Mouse (Mus musculus): ENCODE results near the gene Agbl1. TPM values are rescaled to one million over a fixed set of nuclear protein-coding genes. Genes with fewer than 3 reads are reported as not detected.

Gene Agbl1
- polyA plus RNA-seq, 1 experiment from 2014 or later, result 0.11 TPM

GRCm38 (mm10) chr7:76842146-76842545 lies 612.5 kb downstream of the Agbl1 start:
- no peak for ATAC-seq
- Histone ChIP-seq H3K36me3 (no peaks in the 10 kb centered on the region), H3K4me2 (replicated peaks) (no peak overlapping the region), H3K4me3 (replicated peaks) (no peak overlapping the region), H3K9ac (replicated peaks) (no peak overlapping the region), H3K9me3 (no peaks in the 10 kb centered on the region), H3K27me3 (no peaks in the 10 kb centered on the region), H3K27ac (no peak overlapping the region), H3K4me1 (replicated peaks) (no peaks in the 10 kb centered on the region)
- WGBS, result 92% methylated on average over 3 of the region's 3 CpGs

GRCm38 (mm10) chr7:76889416-76890209 lies 659.9 kb downstream of the Agbl1 start:
- H3K4me2 ChIP-seq (replicated peaks), result peak overlapping the region; percentile 51
- H3K9ac ChIP-seq (replicated peaks), result no peak overlapping the region; the same call in 1 of the 2 replicates
- H3K4me3 ChIP-seq (replicated peaks), result peak overlapping the region; percentile 27
- WGBS, result 30% methylated on average over 22 of the region's 22 CpGs
- H3K36me3 ChIP-seq, result no peaks in the 10 kb centered on the region
- no peaks in the 10 kb centered on the region for H3K9me3 ChIP-seq
- ATAC-seq, result peak; percentile 67
- no peak overlapping the region for H3K27ac ChIP-seq
- no peaks in the 10 kb centered on the region for H3K27me3 ChIP-seq
- no peaks in the 10 kb centered on the region; the same call in 1 of the 2 replicates for H3K4me1 ChIP-seq (replicated peaks)

- WGBS, result 94% methylated on average over 1 of the region's 1 CpGs
Observed at GRCm38 (mm10) chr7:76904096-76904495, 674.4 kb downstream of the Agbl1 start.

GRCm38 (mm10) chr7:76911672-76912071 lies 682.0 kb downstream of the Agbl1 start:
- 88% methylated on average over 5 of the region's 5 CpGs for WGBS
- Histone ChIP-seq H3K36me3 (no peaks in the 10 kb centered on the region), H3K9me3 (no peaks in the 10 kb centered on the region), H3K9ac (replicated peaks) (no peak overlapping the region), H3K4me3 (replicated peaks) (no peak overlapping the region), H3K27me3 (no peaks in the 10 kb centered on the region), H3K4me2 (replicated peaks) (no peak overlapping the region), H3K4me1 (replicated peaks) (no peaks in the 10 kb centered on the region), H3K27ac (no peak overlapping the region)
- ATAC-seq, result no peak

More at GRCm38 (mm10) chr7:76904096-76904495, 674.4 kb downstream of the Agbl1 start:
- Histone ChIP-seq H3K36me3 (no peaks in the 10 kb centered on the region), H3K4me2 (replicated peaks) (no peak overlapping the region), H3K27me3 (no peaks in the 10 kb centered on the region), H3K4me1 (replicated peaks) (no peaks in the 10 kb centered on the region), H3K4me3 (replicated peaks) (no peak overlapping the region), H3K9me3 (no peaks in the 10 kb centered on the region), H3K27ac (no peak overlapping the region), H3K9ac (replicated peaks) (no peak overlapping the region)
- ATAC-seq, result no peak

- Histone ChIP-seq H3K27me3 (no peaks in the 10 kb centered on the region), H3K9ac (replicated peaks) (no peak overlapping the region), H3K4me2 (replicated peaks) (no peak overlapping the region), H3K27ac (no peak overlapping the region), H3K9me3 (no peaks in the 10 kb centered on the region), H3K4me3 (replicated peaks) (no peak overlapping the region), H3K36me3 (no peaks in the 10 kb centered on the region), H3K4me1 (replicated peaks) (no peaks in the 10 kb centered on the region)
- ATAC-seq, result no peak
Observed at GRCm38 (mm10) chr7:76918871-76919270, 689.2 kb downstream of the Agbl1 start.

GRCm38 (mm10) chr7:76921671-76922070 lies 692.0 kb downstream of the Agbl1 start:
- Histone ChIP-seq H3K4me1 (replicated peaks) (no peaks in the 10 kb centered on the region), H3K36me3 (no peaks in the 10 kb centered on the region), H3K4me3 (replicated peaks) (no peak overlapping the region), H3K27ac (no peak overlapping the region), H3K27me3 (no peaks in the 10 kb centered on the region), H3K9me3 (no peaks in the 10 kb centered on the region), H3K4me2 (replicated peaks) (no peak overlapping the region), H3K9ac (replicated peaks) (no peak overlapping the region)
- ATAC-seq, result no peak
- 55% methylated on average over 2 of the region's 2 CpGs for WGBS

- H3K4me1 ChIP-seq (replicated peaks), result no peaks in the 10 kb centered on the region
- no peaks in the 10 kb centered on the region for H3K27me3 ChIP-seq
- no peaks in the 10 kb centered on the region for H3K9me3 ChIP-seq
- H3K9ac ChIP-seq (replicated peaks), result no peak overlapping the region
- no peak overlapping the region for H3K27ac ChIP-seq
- ATAC-seq, result no peak
- no peaks in the 10 kb centered on the region for H3K36me3 ChIP-seq
- H3K4me3 ChIP-seq (replicated peaks), result no peak overlapping the region
- H3K4me2 ChIP-seq (replicated peaks), result no peak overlapping the region
Observed at GRCm38 (mm10) chr7:76935219-76935618, 705.5 kb downstream of the Agbl1 start.

- Histone ChIP-seq H3K4me1 (replicated peaks) (no peaks in the 10 kb centered on the region), H3K36me3 (no peaks in the 10 kb centered on the region), H3K9me3 (no peaks in the 10 kb centered on the region), H3K4me3 (replicated peaks) (no peak overlapping the region), H3K27ac (no peak overlapping the region), H3K4me2 (replicated peaks) (no peak overlapping the region), H3K9ac (replicated peaks) (no peak overlapping the region), H3K27me3 (no peaks in the 10 kb centered on the region)
- ATAC-seq, result no peak
Observed at GRCm38 (mm10) chr7:76941531-76941930, 711.8 kb downstream of the Agbl1 start.

- Histone ChIP-seq H3K27ac (no peak overlapping the region), H3K36me3 (no peaks in the 10 kb centered on the region), H3K9me3 (0 out of 2 replicates have a peak, but pooled peaks cover 3% of the 10 kb centered on the region), H3K4me1 (replicated peaks) (no peaks in the 10 kb centered on the region), H3K9ac (replicated peaks) (no peak overlapping the region), H3K4me2 (replicated peaks) (no peak overlapping the region), H3K4me3 (replicated peaks) (no peak overlapping the region), H3K27me3 (no peaks in the 10 kb centered on the region)
- no peak for ATAC-seq
- 21% methylated on average over 3 of the region's 3 CpGs for WGBS
Observed at GRCm38 (mm10) chr7:76971334-76971733, 741.6 kb downstream of the Agbl1 start.

GRCm38 (mm10) chr7:77009571-77009970 lies 779.9 kb downstream of the Agbl1 start:
- no peaks in the 10 kb centered on the region for H3K9me3 ChIP-seq
- H3K4me3 ChIP-seq (replicated peaks), result no peak overlapping the region
- no peak overlapping the region for H3K4me2 ChIP-seq (replicated peaks)
- ATAC-seq, result no peak
- H3K36me3 ChIP-seq, result no peaks in the 10 kb centered on the region
- no peak overlapping the region for H3K27ac ChIP-seq
- H3K4me1 ChIP-seq (replicated peaks), result no peaks in the 10 kb centered on the region
- 88% methylated on average over 3 of the region's 3 CpGs for WGBS
- H3K27me3 ChIP-seq, result no peaks in the 10 kb centered on the region
- H3K9ac ChIP-seq (replicated peaks), result no peak overlapping the region

GRCm38 (mm10) chr7:77029019-77029418 lies 799.3 kb downstream of the Agbl1 start:
- no peak overlapping the region for H3K4me2 ChIP-seq (replicated peaks)
- H3K36me3 ChIP-seq, result no peaks in the 10 kb centered on the region
- ATAC-seq, result no peak
- no peaks in the 10 kb centered on the region for H3K27me3 ChIP-seq
- H3K4me1 ChIP-seq (replicated peaks), result no peaks in the 10 kb centered on the region
- H3K4me3 ChIP-seq (replicated peaks), result no peak overlapping the region
- no peak overlapping the region for H3K27ac ChIP-seq
- no peak overlapping the region for H3K9ac ChIP-seq (replicated peaks)
- H3K9me3 ChIP-seq, result no peaks in the 10 kb centered on the region

- no peak overlapping the region for H3K4me2 ChIP-seq (replicated peaks)
- no peaks in the 10 kb centered on the region for H3K27me3 ChIP-seq
- no peak overlapping the region for H3K9ac ChIP-seq (replicated peaks)
- no peaks in the 10 kb centered on the region for H3K36me3 ChIP-seq
- H3K4me3 ChIP-seq (replicated peaks), result no peak overlapping the region
- H3K27ac ChIP-seq, result no peak overlapping the region
- H3K4me1 ChIP-seq (replicated peaks), result no peaks in the 10 kb centered on the region
- H3K9me3 ChIP-seq, result no peaks in the 10 kb centered on the region
- no peak for ATAC-seq
Observed at GRCm38 (mm10) chr7:77076033-77076432, 846.3 kb downstream of the Agbl1 start.

- Histone ChIP-seq H3K36me3 (no peaks in the 10 kb centered on the region), H3K9me3 (no peaks in the 10 kb centered on the region), H3K27me3 (no peaks in the 10 kb centered on the region), H3K9ac (replicated peaks) (no peak overlapping the region), H3K4me3 (replicated peaks) (no peak overlapping the region), H3K27ac (no peak overlapping the region), H3K4me2 (replicated peaks) (no peak overlapping the region), H3K4me1 (replicated peaks) (0 out of 2 replicates have a peak, but pooled peaks cover 3% of the 10 kb centered on the region)
- ATAC-seq, result no peak
- WGBS, result 67% methylated on average over 1 of the region's 1 CpGs
Observed at GRCm38 (mm10) chr7:77087266-77087665, 857.6 kb downstream of the Agbl1 start.
